Mouse (Mus musculus): ENCODE measurements at regions not wholly inside any gene's neighbourhood (a gene's known extent, or its start where the extent isn't known, plus 50 kb on each side); places are given as distances from the start of the nearest gene placed in this dataset.

DNA sequence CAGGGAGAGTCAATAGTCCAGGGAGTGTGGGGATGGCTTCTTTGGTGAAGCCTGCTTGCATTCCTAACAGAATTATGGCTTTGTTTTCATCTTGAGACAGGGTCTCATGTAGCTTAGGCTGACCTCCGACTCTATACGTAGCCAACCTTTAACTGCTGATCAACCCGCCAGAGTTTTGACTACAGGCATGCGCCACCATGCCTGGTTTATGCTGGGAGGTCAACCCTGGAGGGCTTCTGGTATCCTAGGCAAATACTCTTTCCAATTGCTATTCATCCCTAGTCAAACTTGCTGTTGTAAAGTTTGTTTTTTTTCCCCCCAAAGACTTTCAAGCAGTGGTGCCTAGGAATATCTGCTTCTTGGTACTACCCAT lies 127.3 kb upstream of the Adgrl2 start:
- TF ChIP-seq CTCF (IDR thresholded peaks at IDR 0.05; ENCODE audit: extremely low read depth, insufficient read depth, low read length) (no peak), POLR2A (IDR thresholded peaks at IDR 0.05; ENCODE audit: extremely low read depth, insufficient read depth, low read length) (no peak)

Data from cortical plate, adult 2 months (tissue).